Mouse (Mus musculus) intestine, embryonic 14.5 days (tissue): ENCODE measurements around the gene Pak1. TPM values are rescaled to one million over a fixed set of nuclear protein-coding genes. Genes with fewer than 3 reads are reported as not detected.
A peak's percentile ranks its signal among the peaks of the same experiment; 100 is the strongest.

ENCODE experiments used
- ATAC-seq: fragments of 200-750 bp; cut with Nextera tagmentation; replicated peaks from 2 replicates; pipeline ENCODE4 v1.8.0; 2017; ENCODE audit warnings: low read depth, moderate number of reproducible peaks, moderate TSS enrichment, moderate library complexity; ENCODE audit not compliant: low FRiP score, low TSS enrichment
- DNase-seq: peaks from one replicate; pipeline ENCODE4 v3.0.0-alpha.2; 2018; ENCODE audit warnings: low spot score
- H3K27ac ChIP-seq: fragments of 300-500 bp; sonication (generic); 2 replicates; pipeline ENCODE4 v1.5.1; 2014; ENCODE audit warnings: low read depth, mild to moderate bottlenecking, control low read depth
- H3K27me3 ChIP-seq: fragments of 300-500 bp; sonication (generic); replicated peaks from 2 replicates; pipeline ENCODE4 v1.6.1; 2014; ENCODE audit warnings: low read length, control low read depth; ENCODE audit not compliant: control insufficient read depth, insufficient read depth
- H3K36me3 ChIP-seq: fragments of 300-500 bp; sonication (generic); 2 replicates; pipeline ENCODE4 v1.6.1; 2014; ENCODE audit warnings: low read length, control low read depth; ENCODE audit not compliant: control insufficient read depth, insufficient read depth
- H3K4me1 ChIP-seq: fragments of 300-500 bp; sonication (generic); replicated peaks from 2 replicates; pipeline ENCODE4 v1.6.1; 2014; ENCODE audit warnings: low read length, control low read depth, mixed read lengths; ENCODE audit not compliant: control insufficient read depth, insufficient read depth
- H3K4me2 ChIP-seq: fragments of 300-500 bp; sonication (generic); 2 replicates; pipeline ENCODE4 v1.6.1; 2014; ENCODE audit warnings: low read length
- H3K4me3 ChIP-seq: fragments of 300-500 bp; sonication (generic); 2 replicates; pipeline ENCODE4 v1.5.1; 2014; ENCODE audit warnings: low read depth, low read length, control low read depth, mixed read lengths
- H3K9ac ChIP-seq: fragments of 300-500 bp; sonication (generic); 2 replicates; pipeline ENCODE4 v1.6.1; 2014; ENCODE audit warnings: mild to moderate bottlenecking, low read length
- H3K9me3 ChIP-seq: fragments of 300-500 bp; sonication (generic); 2 replicates; pipeline ENCODE4 v1.6.1; 2016; ENCODE audit warnings: low read length, control low read depth; ENCODE audit not compliant: control insufficient read depth
- WGBS: fragments of 180-500 bp; shearing (Covaris S2); extraction: QIAGEN DNeasy Blood & Tissue Kit; methylation state at CpG from one replicate; pipeline ENCODE4 v1.1.7; 2014; 5-methylcytosine and 5-hydroxymethylcytosine counted together
- polyA plus RNA-seq: library from polyadenylated mRNA; unstranded; fragments of >200 nt; fragmentation: Nextera tagmentation; extraction: Ambion mirVana; gene quantifications from 2 replicates; pipeline ENCODE4 v1.2.1, GENCODE M21; 2014

Pak1 gene
- polyA plus RNA-seq, 1 experiment from 2014 or later = 39.3 TPM

DNA sequence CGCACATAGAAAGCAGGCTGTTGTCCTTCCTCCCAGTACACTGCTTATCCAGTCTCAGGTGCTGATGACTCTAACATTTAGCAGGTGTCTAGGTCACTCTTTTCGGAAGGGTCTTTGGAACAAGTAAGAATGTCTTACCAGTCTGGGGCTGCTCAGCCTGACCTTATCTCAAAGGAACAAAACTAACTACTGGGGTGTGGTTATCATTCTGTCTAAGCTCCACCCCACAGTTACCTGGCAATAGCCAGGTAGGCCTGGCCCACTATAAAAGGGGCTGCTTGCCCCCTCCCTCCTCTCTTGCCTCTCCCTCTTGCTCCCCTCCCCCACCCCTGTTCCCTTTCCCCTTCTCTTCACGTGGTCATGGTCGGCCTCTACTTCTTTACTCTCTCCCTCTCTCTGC lies 19.3 kb upstream of the Pak1 start:
- H3K27ac ChIP-seq = no peak overlapping the region
- H3K4me2 ChIP-seq = no peak overlapping the region
- no peaks in the 10 kb centered on the region for H3K9me3 ChIP-seq
- no peak for DNase-seq
- ATAC-seq = peak; percentile 56
- no peak overlapping the region for H3K4me3 ChIP-seq
- no peaks in the 10 kb centered on the region for H3K36me3 ChIP-seq
- no peaks in the 10 kb centered on the region for H3K27me3 ChIP-seq
- H3K9ac ChIP-seq = no peak overlapping the region
- 78% methylated on average over 4 of the region's 4 CpGs for WGBS
- H3K4me1 ChIP-seq = no peaks in the 10 kb centered on the region

DNA sequence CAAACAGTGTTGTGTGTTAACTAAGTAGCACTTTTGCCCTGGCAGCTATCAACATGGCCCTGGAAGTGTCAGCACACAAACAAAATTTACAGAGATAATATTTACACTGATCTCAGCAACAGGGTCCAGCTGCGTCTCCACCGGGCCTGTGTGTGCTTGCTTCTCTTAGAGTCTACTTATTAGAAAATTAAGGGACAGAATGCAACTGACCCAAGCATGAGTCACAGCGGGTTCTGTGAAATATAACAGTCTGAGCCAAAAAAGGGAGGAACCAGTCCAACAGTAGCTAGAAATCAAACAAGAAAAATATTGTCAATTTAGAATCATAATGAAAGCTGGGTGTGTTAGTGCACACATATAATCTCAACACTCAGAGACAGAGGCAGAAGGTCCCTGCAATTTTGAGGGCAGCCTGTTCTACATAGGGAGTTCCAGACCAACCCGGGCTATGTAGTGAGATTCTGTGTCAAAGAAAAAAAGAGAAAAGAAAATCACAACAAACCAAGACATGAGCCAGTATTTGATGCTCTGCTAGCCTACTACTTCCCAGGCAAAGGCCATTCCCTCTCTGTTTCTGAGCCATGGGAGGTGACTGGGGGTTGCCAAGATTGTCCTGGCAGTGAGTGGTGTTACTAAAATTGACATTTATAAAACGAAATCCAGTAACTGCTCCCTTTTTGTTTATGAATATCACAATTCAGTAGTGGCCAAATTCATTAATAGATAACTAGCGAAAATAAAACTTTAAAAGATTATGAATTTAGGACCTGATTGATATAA lies 17.3 kb upstream of the Pak1 start:
- H3K36me3 ChIP-seq = no peaks in the 10 kb centered on the region
- H3K9ac ChIP-seq = no peak overlapping the region
- no peaks in the 10 kb centered on the region for H3K4me1 ChIP-seq
- 69% methylated on average over 6 of the region's 6 CpGs for WGBS
- H3K4me3 ChIP-seq = no peak overlapping the region
- no peaks in the 10 kb centered on the region for H3K9me3 ChIP-seq
- H3K27ac ChIP-seq = no peak overlapping the region
- ATAC-seq (no peak), DNase-seq (no peak)
- no peak overlapping the region for H3K4me2 ChIP-seq
- no peaks in the 10 kb centered on the region for H3K27me3 ChIP-seq

DNA sequence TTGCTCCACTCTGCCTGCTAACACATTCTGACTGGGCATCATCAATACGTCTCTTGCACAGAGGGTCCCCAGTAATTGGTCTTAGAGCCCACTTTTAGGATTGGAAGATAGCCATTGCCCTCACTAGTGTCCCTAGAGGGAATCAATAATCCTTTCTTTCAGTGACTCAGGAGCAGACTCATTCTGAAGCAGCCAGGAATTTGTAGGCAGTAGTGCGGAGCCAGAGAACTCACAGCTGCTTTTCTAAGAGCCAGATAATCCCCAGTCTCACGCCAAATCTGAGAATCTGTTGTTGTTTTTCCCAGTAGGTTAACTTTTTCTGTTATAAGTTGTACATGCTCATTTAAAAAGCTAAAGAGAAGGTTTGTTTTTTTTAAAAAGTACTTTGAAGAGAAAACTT lies 13.0 kb upstream of the Pak1 start:
- Histone ChIP-seq H3K27me3 (no peaks in the 10 kb centered on the region), H3K4me3 (no peak overlapping the region), H3K9ac (no peak overlapping the region), H3K9me3 (no peaks in the 10 kb centered on the region), H3K4me2 (no peak overlapping the region), H3K4me1 (no peaks in the 10 kb centered on the region), H3K36me3 (no peaks in the 10 kb centered on the region), H3K27ac (no peak overlapping the region)
- DNase-seq (no peak), ATAC-seq (no peak)
- WGBS = 52% methylated on average over 3 of the region's 3 CpGs

DNA sequence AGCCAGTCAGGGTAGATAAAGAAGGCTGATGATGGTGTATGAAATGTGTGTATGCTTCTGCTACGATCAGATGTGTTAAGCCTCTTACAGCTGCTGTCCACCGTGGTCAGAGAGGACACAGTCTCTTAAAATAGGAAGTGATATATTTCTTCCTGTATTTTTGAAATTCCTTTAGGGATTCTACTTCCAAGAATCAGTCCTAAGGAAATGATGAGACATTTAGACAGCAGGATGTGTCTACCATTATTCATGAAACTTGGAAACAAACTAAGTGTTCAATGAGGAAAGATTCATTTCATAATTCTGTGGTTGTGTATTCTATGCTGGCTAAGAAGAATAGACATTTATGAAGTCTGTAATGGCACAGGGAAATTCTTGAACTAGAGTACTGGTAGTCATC lies 12.4 kb upstream of the Pak1 start:
- no peaks in the 10 kb centered on the region for H3K36me3 ChIP-seq
- no peaks in the 10 kb centered on the region for H3K4me1 ChIP-seq
- H3K9ac ChIP-seq = no peak overlapping the region
- no peaks in the 10 kb centered on the region for H3K27me3 ChIP-seq
- no peak overlapping the region for H3K4me2 ChIP-seq
- 45% methylated on average over 2 of the region's 2 CpGs for WGBS
- H3K9me3 ChIP-seq = no peaks in the 10 kb centered on the region
- H3K4me3 ChIP-seq = no peak overlapping the region
- DNase-seq = no peak
- ATAC-seq = no peak
- H3K27ac ChIP-seq = no peak overlapping the region

DNA sequence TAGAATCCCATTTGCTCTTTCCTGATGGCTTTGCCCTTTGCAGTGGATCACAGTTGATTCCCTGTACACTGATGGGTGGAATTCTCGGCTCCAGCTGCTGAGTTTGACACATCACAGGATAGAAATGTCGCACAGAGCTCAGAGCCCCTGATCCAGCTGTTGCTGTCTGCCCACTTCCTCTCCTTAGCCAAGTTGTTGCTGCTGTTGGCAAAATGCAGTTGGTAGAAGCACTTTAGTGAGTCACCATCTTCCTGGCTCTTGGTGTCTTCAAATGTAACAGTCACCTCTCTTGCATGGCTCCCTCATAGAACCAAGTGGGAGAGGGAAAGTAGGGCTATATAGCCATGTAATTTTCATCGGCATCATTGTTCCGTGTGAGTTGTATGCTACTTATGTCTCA lies 11.2 kb upstream of the Pak1 start:
- Histone ChIP-seq H3K27ac (no peak overlapping the region), H3K9me3 (no peaks in the 10 kb centered on the region), H3K36me3 (no peaks in the 10 kb centered on the region), H3K4me2 (no peak overlapping the region), H3K9ac (no peak overlapping the region), H3K27me3 (no peaks in the 10 kb centered on the region), H3K4me3 (no peak overlapping the region), H3K4me1 (no peaks in the 10 kb centered on the region)
- WGBS = 90% methylated on average over 4 of the region's 4 CpGs
- ATAC-seq (no peak), DNase-seq (no peak)

DNA sequence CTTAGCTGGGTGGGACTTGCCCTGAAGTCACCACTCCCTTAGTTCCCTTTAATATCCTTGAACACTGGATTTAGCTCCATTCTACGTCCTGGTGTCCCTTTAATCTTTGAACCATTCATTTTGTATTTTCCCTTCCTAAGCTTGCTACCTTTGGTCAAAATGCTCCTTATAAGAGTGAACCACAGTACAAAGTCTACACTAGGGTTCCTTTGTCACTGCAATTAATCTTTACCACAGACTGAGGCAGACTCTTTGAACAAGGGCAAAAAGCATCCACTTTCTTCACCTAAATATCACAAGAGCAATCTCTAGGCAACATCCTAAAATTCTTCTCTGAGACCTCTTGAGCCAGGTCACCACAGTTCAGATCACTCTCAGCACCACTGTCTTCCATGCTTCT lies 8.1 kb upstream of the Pak1 start:
- WGBS = 90% methylated on average over 1 of the region's 1 CpGs
- no peak overlapping the region for H3K27ac ChIP-seq
- no peaks in the 10 kb centered on the region for H3K36me3 ChIP-seq
- no peaks in the 10 kb centered on the region for H3K4me1 ChIP-seq
- DNase-seq (peak; percentile 0), ATAC-seq (no peak)
- H3K9ac ChIP-seq = no peak overlapping the region
- H3K4me3 ChIP-seq = no peak overlapping the region
- H3K4me2 ChIP-seq = no peak overlapping the region
- H3K27me3 ChIP-seq = no peaks in the 10 kb centered on the region
- no peaks in the 10 kb centered on the region for H3K9me3 ChIP-seq

DNA sequence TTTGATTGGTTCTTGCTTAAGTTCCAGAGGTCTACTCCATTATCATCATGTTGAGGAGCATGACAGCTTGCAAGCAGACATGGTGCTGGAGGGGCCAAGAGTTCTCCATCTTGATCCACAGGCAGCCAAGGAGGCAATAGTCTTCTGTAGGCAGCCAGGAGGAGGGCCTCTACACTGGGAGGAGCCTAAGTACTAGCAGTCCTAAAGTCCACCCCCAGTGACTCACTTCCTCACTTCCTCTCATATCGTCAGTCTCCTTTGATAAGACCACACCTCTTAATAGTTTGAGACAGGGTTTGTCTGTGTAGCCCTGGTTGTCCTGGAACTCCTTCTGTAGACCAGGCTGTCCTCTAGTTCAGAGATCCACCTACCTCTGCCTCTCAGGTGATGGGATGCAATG lies 7.5 kb upstream of the Pak1 start:
- Histone ChIP-seq H3K4me3 (no peak overlapping the region), H3K27ac (no peak overlapping the region), H3K4me1 (no peaks in the 10 kb centered on the region), H3K36me3 (no peaks in the 10 kb centered on the region), H3K9me3 (no peaks in the 10 kb centered on the region), H3K27me3 (no peaks in the 10 kb centered on the region), H3K9ac (no peak overlapping the region), H3K4me2 (no peak overlapping the region)
- WGBS = 74% methylated on average over 1 of the region's 1 CpGs
- DNase-seq = peak; percentile 24
- no peak for ATAC-seq

DNA sequence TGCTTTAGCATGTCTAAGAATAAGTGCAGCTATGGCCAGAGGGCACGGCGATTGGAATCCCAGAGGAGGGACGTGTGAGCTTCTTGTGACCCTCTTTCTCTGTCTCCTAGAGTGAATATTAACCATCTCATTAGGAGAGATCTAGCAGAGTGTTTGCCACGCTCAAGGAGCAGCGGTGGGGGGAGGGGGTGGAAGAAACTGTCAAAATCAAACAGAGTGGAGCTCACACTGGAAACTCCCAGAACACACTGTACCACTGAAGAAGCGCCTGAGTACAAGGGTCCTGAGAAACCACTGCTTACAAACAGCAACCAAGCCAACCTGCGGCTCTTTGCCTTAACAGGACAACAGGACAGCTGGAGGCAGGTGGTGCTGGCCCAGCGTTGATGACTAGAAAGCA lies 6.8 kb upstream of the Pak1 start:
- no peaks in the 10 kb centered on the region for H3K4me1 ChIP-seq
- 0 out of 2 replicates have a peak, but pooled peaks cover 4% of the 10 kb centered on the region for H3K27me3 ChIP-seq
- WGBS = 69% methylated on average over 8 of the region's 8 CpGs
- no peak overlapping the region for H3K4me2 ChIP-seq
- ATAC-seq (no peak), DNase-seq (no peak)
- no peak overlapping the region for H3K4me3 ChIP-seq
- no peaks in the 10 kb centered on the region for H3K36me3 ChIP-seq
- H3K27ac ChIP-seq = no peak overlapping the region
- no peaks in the 10 kb centered on the region for H3K9me3 ChIP-seq
- H3K9ac ChIP-seq = no peak overlapping the region

DNA sequence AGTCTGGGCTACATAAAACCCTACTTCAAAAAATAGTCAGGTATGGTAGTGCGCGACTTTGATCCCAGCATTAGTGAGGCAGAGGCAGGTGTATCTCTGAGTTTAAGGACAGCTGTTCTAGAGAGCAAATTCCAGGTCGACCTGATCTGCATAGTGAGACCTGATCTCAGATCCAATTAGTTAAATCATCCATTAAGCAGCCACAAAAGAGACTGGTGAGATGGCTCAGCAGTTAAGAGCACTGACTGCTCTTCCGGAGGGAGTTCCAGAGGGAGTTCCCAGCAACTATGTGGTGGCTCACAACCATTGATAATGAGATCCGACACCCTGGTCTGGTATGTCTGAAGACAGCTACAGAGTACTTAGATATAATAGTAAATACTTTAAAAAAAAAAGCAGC lies 4.8 kb upstream of the Pak1 start:
- Histone ChIP-seq H3K4me2 (no peak overlapping the region), H3K27me3 (0 out of 2 replicates have a peak, but pooled peaks cover 7% of the 10 kb centered on the region), H3K9ac (no peak overlapping the region), H3K4me1 (0 out of 2 replicates have a peak, but pooled peaks cover 3% of the 10 kb centered on the region), H3K27ac (no peak overlapping the region), H3K4me3 (no peak overlapping the region), H3K9me3 (no peaks in the 10 kb centered on the region), H3K36me3 (no peaks in the 10 kb centered on the region)
- 70% methylated on average over 5 of the region's 5 CpGs for WGBS
- no peak for DNase-seq
- ATAC-seq = no peak
